Mouse (Mus musculus) heart, adult 8-10 months (tissue): ENCODE measurements around the gene Aasdh. TPM values are rescaled to one million over a fixed set of nuclear protein-coding genes. Genes with fewer than 3 reads are reported as not detected.

Experiments used
- DNase-seq: peaks from one replicate; pipeline ENCODE4 v3.0.0; 2022; ENCODE audit warnings: low spot score
- total RNA-seq, 4 experiments: library from RNA; stranded (reverse); gene quantifications; 2 replicates each; pipeline ENCODE4 v1.2.4; 2022

Gene Aasdh
- total RNA-seq, 4 experiments from 2014 or later = 12.5 to 23.2 (median 17.8) TPM

GRCm38 (mm10) chr5:76843448-76843847 is 61.9 kb downstream of the Aasdh start:
- DNase-seq = peak; percentile 45

- DNase-seq = no peak
Measured at GRCm38 (mm10) chr5:76841859-76842258, 63.5 kb downstream of the Aasdh start.

- DNase-seq = no peak
Measured at GRCm38 (mm10) chr5:76839786-76840185, 65.5 kb downstream of the Aasdh start.

GRCm38 (mm10) chr5:76837018-76837417 is 68.3 kb downstream of the Aasdh start:
- DNase-seq = no peak

GRCm38 (mm10) chr5:76832529-76833210 is 72.6 kb downstream of the Aasdh start:
- no peak for DNase-seq

- DNase-seq = no peak
Measured at GRCm38 (mm10) chr5:76828527-76829240, 76.6 kb downstream of the Aasdh start.

Other genes starting within 250 kb of the Aasdh start
- 1 to 10 TPM; 2.0 to 5.9 (median 2.5) TPM for gene C530008M17Rik, start 249.0 kb downstream of the Aasdh start, total RNA-seq
- 100 to 1,000 TPM; 149 to 170 (median 159) TPM for gene Paics, start 45.8 kb upstream of the Aasdh start, total RNA-seq
- 10 to 100 TPM; 12.7 to 20.9 (median 17.6) TPM for gene Ppat, start 46.1 kb upstream of the Aasdh start, total RNA-seq
- 10 to 100 TPM; 45.0 to 54.1 (median 49.1) TPM for gene Srp72, start 69.2 kb upstream of the Aasdh start, total RNA-seq
- gene Arl9, start 98.5 kb upstream of the Aasdh start, total RNA-seq = not detected
- not detected for gene Thegl, start 110.5 kb upstream of the Aasdh start, total RNA-seq
- gene Hopx, start 209.6 kb upstream of the Aasdh start, total RNA-seq = 100 to 1,000 TPM; 354 to 475 (median 429) TPM